Mouse (Mus musculus): Measurements from ENCODE around the gene Tspan15.
A peak's percentile ranks its signal among the peaks of the same experiment; 100 is the strongest.

DNA sequence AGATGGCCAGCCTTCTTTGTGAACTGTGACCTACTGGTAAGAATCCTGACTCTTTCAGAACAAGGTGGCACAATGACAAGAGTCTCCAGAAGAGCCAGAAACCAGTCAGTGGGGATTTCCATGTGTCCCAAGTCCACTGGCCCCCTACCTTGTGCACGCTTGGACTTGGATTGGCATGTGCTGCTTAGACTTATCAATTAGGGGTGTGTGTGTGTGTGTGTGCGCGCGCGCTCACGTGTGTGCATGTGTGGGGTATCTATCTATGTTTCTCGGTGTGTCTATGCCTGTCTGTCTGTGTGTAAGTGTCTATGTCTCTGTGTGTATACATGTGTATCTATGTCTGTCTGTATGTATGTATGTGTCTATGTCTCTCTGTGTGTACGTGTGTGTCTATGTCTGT is 15.4 kb downstream of the Tspan15 start:
- no peak for TF ChIP-seq CTCF (IDR thresholded peaks at IDR 0.05 in 2 of 3, conservative IDR thresholded peaks at IDR 0.05 in 1 of 3; ENCODE audit: control insufficient read depth in 1 of 3, insufficient read depth in 1 of 3, low read depth in 2 of 3, low read length in 3 of 3, poor library complexity in 1 of 3, severe bottlenecking in 1 of 3)
- peak; percentile 22; the same call in 1 of the 2 replicates for TF ChIP-seq USF1 (IDR thresholded peaks at IDR 0.05; ENCODE audit: low read depth, low read length)
- TF ChIP-seq MAZ (IDR thresholded peaks at IDR 0.05; ENCODE audit: low read depth, low read length) = no peak
- no peak for TF ChIP-seq ZKSCAN1 (IDR thresholded peaks at IDR 0.05; ENCODE audit: low read depth, low read length)
- peak; percentile 62; the same call in 1 of the 2 replicates for TF ChIP-seq CHD1 (IDR thresholded peaks at IDR 0.05; ENCODE audit: low read depth, low read length)
- TF ChIP-seq USF2 (IDR thresholded peaks at IDR 0.05; ENCODE audit: borderline replicate concordance in 1 of 2, insufficient read depth in 1 of 2, low read depth in 1 of 2, low read length in 2 of 2) = no peak
- TF ChIP-seq POLR2A (IDR thresholded peaks at IDR 0.05; ENCODE audit: control insufficient read depth in 1 of 2, insufficient read depth in 1 of 2, low read depth in 1 of 2, low read length in 2 of 2, poor library complexity in 1 of 2) = no peak
- no peak for TF ChIP-seq RAD21 (IDR thresholded peaks at IDR 0.05; ENCODE audit: low read depth, low read length)
- TF ChIP-seq TAL1 (IDR thresholded peaks at IDR 0.05; ENCODE audit: low read length) = no peak
- TF ChIP-seq KAT2A (conservative IDR thresholded peaks at IDR 0.05; ENCODE audit: low read depth, low read length) = no peak

Data from MEL (cell line).